Mouse (Mus musculus) retina, postnatal 7 days (tissue): ENCODE measurements around the gene Atf7ip.
A peak's percentile ranks its signal among the peaks of the same experiment; 100 is the strongest.

Experiments used
- DNase-seq: peaks from one replicate; pipeline ENCODE4 v3.0.0-alpha.2; 2012; ENCODE audit warnings: low read depth, low spot score

The Atf7ip gene

GRCm38 (mm10) chr6:136522658-136523057 is 16.7 kb downstream of the Atf7ip start:
- no peak for DNase-seq

- no peak for DNase-seq
Observed at GRCm38 (mm10) chr6:136524751-136525150, 18.8 kb downstream of the Atf7ip start.

GRCm38 (mm10) chr6:136525567-136525966 is 19.6 kb downstream of the Atf7ip start:
- no peak for DNase-seq

GRCm38 (mm10) chr6:136529156-136529555 is 23.2 kb downstream of the Atf7ip start:
- DNase-seq, result no peak

- DNase-seq, result no peak
Observed at GRCm38 (mm10) chr6:136531792-136532230, 25.8 kb downstream of the Atf7ip start.

- peak; percentile 64 for DNase-seq
Observed at GRCm38 (mm10) chr6:136532535-136533291, 26.7 kb downstream of the Atf7ip start.

GRCm38 (mm10) chr6:136533804-136534203 is 27.8 kb downstream of the Atf7ip start:
- DNase-seq, result no peak

GRCm38 (mm10) chr6:136534444-136534843 is 28.5 kb downstream of the Atf7ip start:
- no peak for DNase-seq

GRCm38 (mm10) chr6:136535176-136535575 is 29.2 kb downstream of the Atf7ip start:
- DNase-seq, result no peak

- no peak for DNase-seq
Observed at GRCm38 (mm10) chr6:136536121-136536520, 30.2 kb downstream of the Atf7ip start.

GRCm38 (mm10) chr6:136541350-136541749 is 35.4 kb downstream of the Atf7ip start:
- DNase-seq, result no peak

GRCm38 (mm10) chr6:136542105-136542504 is 36.1 kb downstream of the Atf7ip start:
- no peak for DNase-seq

GRCm38 (mm10) chr6:136543164-136543563 is 37.2 kb downstream of the Atf7ip start:
- no peak for DNase-seq

GRCm38 (mm10) chr6:136545284-136545870 is 39.4 kb downstream of the Atf7ip start:
- DNase-seq, result no peak

- DNase-seq, result no peak
Observed at GRCm38 (mm10) chr6:136546286-136546685, 40.3 kb downstream of the Atf7ip start.

GRCm38 (mm10) chr6:136546987-136547386 is 41.0 kb downstream of the Atf7ip start:
- no peak for DNase-seq

- peak; percentile 46 for DNase-seq
Observed at GRCm38 (mm10) chr6:136548041-136548770, 42.2 kb downstream of the Atf7ip start.

- DNase-seq, result no peak
Observed at GRCm38 (mm10) chr6:136548796-136549195, 42.8 kb downstream of the Atf7ip start.

GRCm38 (mm10) chr6:136549606-136550005 is 43.6 kb downstream of the Atf7ip start:
- DNase-seq, result no peak

GRCm38 (mm10) chr6:136550596-136551304 is 44.8 kb downstream of the Atf7ip start:
- DNase-seq, result peak; percentile 43

- no peak for DNase-seq
Observed at GRCm38 (mm10) chr6:136551550-136552109, 45.7 kb downstream of the Atf7ip start.
